Mouse (Mus musculus) ES-E14 (cell line): Measurements from ENCODE around the gene Orm3. TPM values are rescaled to one million over a fixed set of nuclear protein-coding genes. Genes with fewer than 3 reads are reported as not detected.

Experiments
- DNase-seq: peaks from one replicate; pipeline ENCODE4 v3.0.0-alpha.2; 2013; ENCODE audit warnings: low read depth, low spot score
- H3K27ac ChIP-seq: 2 replicates; pipeline ENCODE4 v1.5.1; 2012; ENCODE audit warnings: low read depth, mild to moderate bottlenecking, low read length, moderate library complexity, mixed read lengths; ENCODE audit not compliant: poor library complexity, insufficient read depth, severe bottlenecking
- H3K36me3 ChIP-seq: 2 replicates; pipeline ENCODE4 v1.6.1; 2012; ENCODE audit warnings: mild to moderate bottlenecking, low read length, moderate library complexity, mixed read lengths; ENCODE audit not compliant: control insufficient read depth, poor library complexity, insufficient read depth, severe bottlenecking
- H3K4me1 ChIP-seq, 2 experiments: fragments of 150-350 bp in 1 of 2; sonication (generic) in 1 of 2; 2 replicates each; pipeline ENCODE4 v1.6.1; 2012; ENCODE audit warnings: low read length in 2 of 2, mild to moderate bottlenecking in 1 of 2, mixed read lengths in 1 of 2; ENCODE audit not compliant: control insufficient read depth in 2 of 2, insufficient read depth in 2 of 2, poor library complexity in 1 of 2
- H3K4me3 ChIP-seq, 2 experiments: fragments of 150-350 bp in 1 of 2; sonication (generic) in 1 of 2; 2 replicates each; pipeline ENCODE4 v1.5.1; 2012; ENCODE audit warnings: low read length in 2 of 2, low read depth in 1 of 2, mild to moderate bottlenecking in 1 of 2, mixed read lengths in 1 of 2; ENCODE audit not compliant: insufficient read depth in 1 of 2, poor library complexity in 1 of 2, severe bottlenecking in 1 of 2
- H3K9ac ChIP-seq: 2 replicates; pipeline ENCODE4 v1.6.1; 2012; ENCODE audit warnings: low read depth, mild to moderate bottlenecking, low read length, mixed read lengths; ENCODE audit not compliant: poor library complexity, insufficient read depth, severe bottlenecking
- H3K9me3 ChIP-seq: fragments of 150-350 bp; sonication (generic); 2 replicates; pipeline ENCODE4 v1.6.1; 2012; ENCODE audit warnings: low read depth, mild to moderate bottlenecking, low read length; ENCODE audit not compliant: control insufficient read depth, insufficient read depth
- CHD2 ChIP-seq: IDR thresholded peaks from 2 replicates; pipeline ENCODE4 v1.6.1; 2014; ENCODE audit warnings: mild to moderate bottlenecking, low read depth, low read length, inconsistent platforms
- HCFC1 ChIP-seq: IDR thresholded peaks from 2 replicates; pipeline ENCODE4 v1.6.1; 2012; ENCODE audit warnings: low read length, inconsistent platforms, borderline replicate concordance; ENCODE audit not compliant: insufficient read depth
- MAFK ChIP-seq: IDR thresholded peaks from 2 replicates; pipeline ENCODE4 v1.6.1; 2014; ENCODE audit warnings: mild to moderate bottlenecking, low read depth, low read length, inconsistent platforms; ENCODE audit not compliant: insufficient read depth
- ZC3H11A ChIP-seq: IDR thresholded peaks from 2 replicates; pipeline ENCODE4 v1.6.1; 2012; ENCODE audit warnings: low read depth, mild to moderate bottlenecking, inconsistent platforms, low read length, borderline replicate concordance
- ZNF384 ChIP-seq: IDR thresholded peaks from 2 replicates; pipeline ENCODE4 v1.6.1; 2012; ENCODE audit warnings: low read depth, low read length, inconsistent platforms
- in situ Hi-C, 2 experiments: fragments of 600-800 bp; cut with MboI; formaldehyde crosslinking; loops; one replicate each; pipeline ENCODE4 v1.15.1; 2025; ENCODE audit warnings: low sequenced_read_pairs in 2 of 2, inconsistent platforms in 1 of 2; ENCODE audit not compliant: unreplicated experiment in 2 of 2
- total RNA-seq: library from RNA; depleted of rRNA; stranded (reverse); fragments of 300-350 nt; gene quantifications from 2 replicates; pipeline ENCODE4 v1.2.3, GENCODE M21; 2012

The Orm3 gene
- total RNA-seq, 1 experiment: not detected

DNA sequence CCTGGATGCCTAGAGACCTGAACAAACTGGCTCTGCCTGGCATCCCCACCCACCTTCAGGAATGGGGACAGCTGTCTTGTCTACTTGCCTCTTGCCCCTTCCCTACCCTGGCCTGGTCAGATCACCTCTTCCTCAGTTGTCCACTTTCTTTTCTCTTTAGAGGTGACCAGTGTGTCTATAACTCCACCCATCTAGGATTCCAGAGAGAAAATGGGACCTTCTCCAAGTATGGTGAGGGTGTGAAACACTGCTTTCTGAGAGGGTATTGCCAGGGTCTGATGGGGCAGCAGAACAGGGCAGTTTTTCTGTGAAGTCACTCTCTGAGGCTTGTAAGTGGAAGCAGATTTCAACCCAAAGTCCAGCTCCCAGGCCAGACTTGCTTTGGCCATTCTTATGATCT lies 10.7 kb upstream of the Orm3 start:
- no peak overlapping the region for H3K27ac ChIP-seq
- in situ Hi-C loops: no loop called here
- H3K9me3 ChIP-seq: no peaks in the 10 kb centered on the region
- H3K4me3 ChIP-seq: no peak overlapping the region
- DNase-seq: no peak
- H3K4me1 ChIP-seq: peaks cover 0 to 3% of the 10 kb centered on the region in 2 experiments; a peak in 1 of 4 replicates
- no peak for TF ChIP-seq HCFC1
- TF ChIP-seq CHD2: no peak
- TF ChIP-seq ZNF384: no peak
- TF ChIP-seq MAFK: no peak
- no peak for TF ChIP-seq ZC3H11A
- no peak overlapping the region for H3K9ac ChIP-seq
- no peaks in the 10 kb centered on the region for H3K36me3 ChIP-seq

DNA sequence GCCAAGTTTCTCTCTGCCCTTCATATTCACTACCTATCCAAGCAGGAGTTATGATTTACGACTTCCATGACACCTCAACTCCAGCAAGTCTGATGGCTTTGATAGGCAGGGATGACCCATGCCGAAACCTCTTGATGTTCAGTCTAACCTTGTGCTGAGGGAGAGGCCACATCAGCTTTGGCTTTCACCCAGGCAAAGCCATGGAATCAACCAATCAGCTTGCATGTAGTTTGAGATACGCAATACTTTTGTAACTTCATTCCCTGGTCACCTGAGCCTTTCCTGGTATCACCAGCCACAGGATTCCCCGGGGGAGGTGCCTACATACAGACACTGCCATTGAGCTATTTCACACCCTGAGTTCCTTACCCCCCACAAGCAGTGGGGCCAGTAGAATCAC lies 9.3 kb upstream of the Orm3 start:
- H3K4me3 ChIP-seq: no peak overlapping the region
- peaks cover 0 to 3% of the 10 kb centered on the region in 2 experiments; a peak in 1 of 4 replicates for H3K4me1 ChIP-seq
- H3K36me3 ChIP-seq: no peaks in the 10 kb centered on the region
- H3K27ac ChIP-seq: no peak overlapping the region
- in situ Hi-C loops: no loop called here
- no peak overlapping the region for H3K9ac ChIP-seq
- TF ChIP-seq ZC3H11A: no peak
- no peak for TF ChIP-seq MAFK
- TF ChIP-seq ZNF384: no peak
- TF ChIP-seq HCFC1: no peak
- H3K9me3 ChIP-seq: no peaks in the 10 kb centered on the region
- DNase-seq: no peak

DNA sequence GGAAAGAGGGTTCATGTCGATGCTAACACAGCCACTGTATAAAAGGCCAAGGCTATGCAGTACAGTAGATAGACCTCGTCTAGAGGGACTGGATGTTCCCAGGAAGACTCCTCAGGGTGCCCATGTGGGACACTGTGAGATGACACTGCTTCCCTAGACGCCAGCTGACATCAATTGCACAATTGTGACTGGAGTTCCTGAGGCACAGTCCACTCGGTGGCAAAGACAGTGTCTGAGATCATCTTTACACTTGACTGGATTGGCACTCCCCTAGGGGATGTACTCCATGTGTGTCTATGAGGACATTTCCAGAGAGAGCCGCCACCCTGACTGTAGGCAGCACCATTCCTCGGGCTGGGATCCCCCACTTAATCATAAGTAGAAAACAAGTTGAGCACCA lies 7.4 kb upstream of the Orm3 start:
- in situ Hi-C loops: no loop called here
- Histone ChIP-seq H3K9ac (no peak overlapping the region), H3K4me3 (no peak overlapping the region), H3K9me3 (no peaks in the 10 kb centered on the region), H3K27ac (no peak overlapping the region), H3K4me1 (no peaks in the 10 kb centered on the region), H3K36me3 (no peaks in the 10 kb centered on the region)
- DNase-seq: no peak
- TF ChIP-seq ZC3H11A: no peak
- TF ChIP-seq HCFC1: no peak
- no peak for TF ChIP-seq MAFK
- TF ChIP-seq ZNF384: no peak
- no peak for TF ChIP-seq CHD2

DNA sequence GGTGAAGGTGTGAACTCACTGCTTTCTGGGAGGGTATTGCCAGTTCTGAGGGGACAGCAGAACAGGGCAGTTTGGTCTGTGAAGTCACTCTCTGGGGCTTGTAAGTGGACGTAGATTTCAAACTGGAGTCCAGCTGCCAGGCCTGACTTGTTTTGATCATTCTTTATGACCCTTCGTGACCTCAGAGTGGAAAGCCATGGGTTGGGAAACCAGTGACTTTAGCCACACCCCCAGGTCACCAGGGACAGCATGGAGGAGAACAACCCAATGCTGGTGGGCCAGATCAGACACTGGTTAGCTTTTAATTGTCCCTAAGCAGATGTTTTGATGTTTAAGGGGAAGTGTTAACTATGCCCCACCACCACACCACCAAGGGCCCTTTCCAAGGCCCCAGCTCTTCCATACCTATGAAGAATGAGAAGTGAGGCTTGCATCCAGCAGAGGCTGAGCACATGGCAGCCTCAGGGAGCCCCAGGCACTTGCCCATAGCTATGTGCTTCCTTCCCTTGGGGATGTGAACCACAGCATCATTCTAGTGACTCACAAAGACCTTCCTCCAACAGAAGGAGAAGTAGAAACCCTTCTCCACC lies 1.1 kb downstream of the Orm3 start:
- TF ChIP-seq HCFC1 (no peak), ZNF384 (no peak), CHD2 (no peak), MAFK (no peak), ZC3H11A (no peak)

DNA sequence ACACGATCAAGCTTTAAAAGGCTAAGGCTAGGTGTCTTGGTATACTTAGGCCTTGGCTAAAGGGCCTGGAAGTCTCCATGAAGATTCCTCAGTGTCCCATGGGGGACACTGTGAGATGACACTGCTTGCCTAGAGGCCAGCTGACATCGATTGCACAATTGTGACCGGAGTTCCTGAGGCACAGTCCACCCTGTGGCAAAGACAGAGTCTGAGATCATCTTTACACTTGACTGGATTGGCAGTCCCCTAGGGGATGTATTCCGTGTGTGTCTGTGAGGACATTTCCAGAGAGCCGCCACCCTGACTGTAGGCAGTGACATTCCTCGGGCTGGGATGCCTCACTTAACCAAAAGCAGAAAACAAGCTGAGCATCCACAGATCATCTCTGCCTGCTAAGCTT lies 3.9 kb downstream of the Orm3 start:
- no peak for DNase-seq
- no peak overlapping the region for H3K4me3 ChIP-seq
- no peaks in the 10 kb centered on the region for H3K36me3 ChIP-seq
- no peak overlapping the region for H3K9ac ChIP-seq
- H3K9me3 ChIP-seq: no peaks in the 10 kb centered on the region
- peaks cover 0 to 2% of the 10 kb centered on the region in 2 experiments; a peak in 1 of 4 replicates for H3K4me1 ChIP-seq
- TF ChIP-seq CHD2 (no peak), ZC3H11A (no peak), HCFC1 (no peak), MAFK (no peak), ZNF384 (no peak)
- H3K27ac ChIP-seq: no peak overlapping the region
- in situ Hi-C loops: no loop called here

More for the DNA sequence above, 1.1 kb downstream of the Orm3 start:
- Histone ChIP-seq H3K4me1 (no peaks in the 10 kb centered on the region), H3K36me3 (no peaks in the 10 kb centered on the region), H3K4me3 (no peak overlapping the region), H3K27ac (no peak overlapping the region), H3K9ac (no peak overlapping the region), H3K9me3 (no peaks in the 10 kb centered on the region)
- DNase-seq: no peak
- in situ Hi-C loops: no loop called here
